Mouse (Mus musculus) left cerebral cortex, postnatal 10 days (tissue): ENCODE data around the gene Miip. TPM values are rescaled to one million over a fixed set of nuclear protein-coding genes. Genes with fewer than 3 reads are reported as not detected.
A peak's percentile ranks its signal among the peaks of the same experiment; 100 is the strongest.
"Not testable (repeated sequence)": the region's sequence is repeated elsewhere in the genome, so short reads cannot be mapped to it uniquely, and the experiment has no call there.

Experiments
- DNase-seq, 2 experiments: peaks; one replicate each; pipeline ENCODE4 v3.0.0; 2021 to 2022; ENCODE audit warnings: low spot score in 2 of 2, mixed read lengths in 1 of 2; ENCODE audit errors: extremely low spot score in 1 of 2
- intact Hi-C: fragments of 180-260 bp; cut with DNase I; formaldehyde crosslinking; loops from one replicate; pipeline ENCODE4 v1.15.1; 2025
- total RNA-seq, 2 experiments: library from RNA; stranded (reverse); gene quantifications; 2 replicates each; pipeline ENCODE4 v1.2.3; 2021

Gene Miip
- total RNA-seq, 2 experiments from 2014 or later: 17.9 to 22.3 TPM

- no peak for DNase-seq
- intact Hi-C loops: no loop called here
Observed at GRCm38 (mm10) chr4:147879456-147879855, 10.8 kb upstream of the Miip start.

DNA sequence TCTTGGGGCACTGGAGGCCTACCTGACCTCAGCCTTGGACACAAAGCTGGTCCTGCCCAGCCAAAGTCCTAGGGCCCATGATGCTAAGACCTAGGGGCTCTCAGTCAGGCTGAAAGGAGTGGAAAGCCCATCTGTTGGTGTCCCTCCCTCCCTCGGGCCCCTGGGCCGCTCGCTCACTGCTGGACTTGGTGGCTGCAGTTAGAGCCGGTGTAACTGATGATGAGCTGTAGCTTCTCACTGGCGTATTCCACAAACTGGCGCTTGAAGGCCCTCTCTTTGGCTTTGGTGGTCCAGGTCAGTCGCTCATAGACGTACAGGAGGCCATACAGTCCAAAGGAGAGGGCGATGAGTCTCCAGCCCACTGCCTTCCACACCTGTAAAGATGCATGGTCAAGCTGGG lies 9.9 kb upstream of the Miip start:
- DNase-seq: no peak
- intact Hi-C loops: no loop called here

DNA sequence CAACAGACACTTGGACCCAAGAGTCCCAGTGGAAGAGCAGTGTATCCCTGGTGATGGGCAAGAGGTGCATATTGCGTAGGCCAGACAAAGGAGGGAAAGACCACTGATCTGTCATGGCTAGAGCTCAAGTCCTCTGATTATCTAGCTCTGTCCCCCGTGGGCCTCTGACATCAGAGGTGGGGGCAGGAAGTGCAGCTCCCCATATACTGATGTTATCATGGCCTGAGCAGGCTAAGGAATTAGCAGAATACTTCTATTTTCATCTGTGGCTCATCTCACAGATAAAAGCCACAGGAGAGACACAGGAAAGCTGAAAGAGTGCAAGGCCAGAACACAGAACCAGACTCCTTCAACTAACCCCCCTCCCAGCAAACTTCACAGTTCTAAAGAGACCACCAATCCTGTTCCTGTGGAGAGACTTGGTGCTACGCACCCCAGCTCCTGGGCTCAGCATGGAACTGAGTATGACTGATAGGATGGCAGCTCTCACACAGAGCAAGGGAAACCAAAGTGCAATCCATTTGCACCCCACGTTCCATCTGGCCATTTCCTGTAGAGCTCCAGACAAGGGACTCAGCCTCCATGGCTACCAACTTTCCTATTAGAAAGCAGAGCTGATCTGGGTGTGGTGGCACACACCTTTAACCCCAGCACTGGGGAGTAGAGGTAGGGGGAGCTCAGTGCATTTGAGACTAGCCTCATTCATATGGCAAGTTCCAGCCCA lies 7.4 kb upstream of the Miip start:
- intact Hi-C loops: no loop called here
- no peak for DNase-seq

- intact Hi-C loops: no loop called here
- DNase-seq: no peak
Observed at GRCm38 (mm10) chr4:147869238-147869637, 622 bp upstream of the Miip start.

DNA sequence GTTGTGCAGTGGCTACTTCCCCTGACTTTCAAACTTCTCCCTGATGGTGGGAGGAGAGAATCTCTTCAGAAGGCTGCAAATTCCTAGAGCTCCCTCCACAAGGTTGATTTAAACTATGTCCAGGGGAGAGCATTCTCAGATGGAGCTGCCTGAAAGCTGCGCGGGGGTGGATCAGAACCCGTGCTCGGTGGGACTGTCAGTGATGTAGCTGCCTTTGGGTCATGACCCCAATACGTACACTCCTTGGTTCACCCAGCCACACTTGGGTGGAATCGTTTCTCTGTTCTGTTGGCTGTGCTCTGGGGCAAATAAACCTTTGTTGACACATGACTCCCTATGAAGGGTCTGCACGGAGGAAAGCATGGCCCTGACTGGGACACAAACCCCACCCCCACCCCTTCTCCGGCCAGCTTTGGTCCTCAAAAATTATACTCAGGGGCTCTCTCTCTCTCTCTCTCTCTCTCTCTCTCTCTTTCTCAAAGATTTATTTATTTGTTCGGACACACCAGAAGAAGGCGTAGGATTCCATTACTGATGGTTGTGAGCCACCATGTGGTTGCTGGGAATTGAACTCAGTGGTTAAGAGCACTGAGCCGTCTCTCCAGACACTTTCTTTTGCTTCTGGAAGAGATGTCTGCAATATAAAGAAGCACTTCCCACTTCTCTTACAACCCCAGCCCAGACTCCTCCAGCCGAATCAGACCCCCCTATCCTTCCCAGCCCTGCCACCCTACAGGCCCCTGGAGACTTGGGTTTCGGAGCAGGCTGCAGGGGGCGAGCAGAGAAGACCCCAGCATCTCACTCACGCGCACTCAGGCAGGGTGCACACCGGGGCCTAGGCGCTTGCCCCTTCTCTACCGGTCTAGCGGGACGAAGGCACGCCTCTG lies 810 bp downstream of the Miip start:
- intact Hi-C loops: no loop called here
- DNase-seq: no peak

DNA sequence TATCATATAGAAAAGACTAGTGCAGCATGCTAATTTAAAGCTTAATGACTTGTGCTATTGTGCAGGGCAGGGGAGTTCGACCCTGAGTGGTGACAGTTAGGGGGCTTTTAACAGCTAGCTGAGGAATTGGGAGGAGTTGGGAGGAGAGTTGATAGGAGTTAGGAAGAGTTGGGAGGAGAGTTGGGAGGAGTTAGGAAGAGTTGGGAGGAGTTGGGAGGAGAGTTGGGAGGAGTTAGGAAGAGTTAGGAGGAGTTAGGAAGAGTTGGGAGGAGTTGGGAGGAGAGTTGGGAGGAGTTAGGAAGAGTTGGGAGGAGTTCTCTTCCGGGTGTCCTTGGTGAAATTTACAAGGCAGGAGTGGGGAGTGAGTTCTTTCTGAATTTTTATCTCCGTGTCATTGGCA lies 1.8 kb downstream of the Miip start:
- intact Hi-C loops, DNase-seq: not testable (repeated sequence)

DNA sequence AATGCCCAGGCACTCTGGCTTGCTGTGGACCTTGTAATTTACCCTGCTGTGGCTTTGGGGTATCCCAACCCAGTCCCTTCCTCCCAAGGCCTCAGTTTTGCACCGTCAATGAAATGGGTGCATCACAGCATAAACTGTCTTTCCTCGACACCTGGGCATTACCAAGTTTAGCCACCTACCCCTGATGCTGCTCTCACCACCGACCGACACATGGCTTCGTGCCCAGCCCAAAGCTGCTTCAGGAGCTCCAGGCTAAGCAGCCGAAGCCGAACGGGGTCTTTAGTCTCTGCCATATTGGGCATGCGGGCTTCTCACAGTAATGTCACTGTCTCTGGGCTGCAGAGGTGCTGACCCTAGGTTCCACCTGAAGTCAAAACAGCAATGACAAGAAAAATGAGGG lies 2.6 kb downstream of the Miip start:
- intact Hi-C loops: no loop called here
- DNase-seq: peak in 1 of 2 experiments; percentile 55

- intact Hi-C loops: no loop called here
- DNase-seq: peak in 1 of 2 experiments; percentile 8
Observed at GRCm38 (mm10) chr4:147865651-147866050, 3.0 kb downstream of the Miip start.

- DNase-seq: peak in 1 of 2 experiments; percentile 10
- intact Hi-C loops: no loop called here
Observed at GRCm38 (mm10) chr4:147862051-147862450, 6.6 kb downstream of the Miip start.

DNA sequence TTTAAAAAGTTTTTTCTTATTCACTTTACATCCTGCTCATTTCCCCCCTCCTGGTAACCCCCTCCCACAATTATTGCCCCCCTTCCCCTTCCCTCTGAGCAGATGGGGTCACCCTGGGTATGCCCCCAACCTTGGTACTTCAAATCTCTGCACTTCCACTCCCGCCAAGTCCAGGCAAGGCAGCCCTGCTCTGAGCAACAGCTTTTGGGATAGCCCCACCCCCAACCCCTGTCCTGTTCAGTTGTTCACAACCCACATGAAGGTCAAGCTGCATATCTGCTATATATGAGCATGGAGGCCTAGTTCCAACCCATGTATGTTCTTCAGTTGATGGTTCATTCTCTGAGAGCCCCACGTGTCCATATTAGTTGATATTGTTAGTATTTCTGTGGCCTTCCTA lies 17.8 kb downstream of the Miip start:
- intact Hi-C loops: no loop called here
- DNase-seq: peak in 1 of 2 experiments; percentile 22

GRCm38 (mm10) chr4:147848584-147848991 lies 20.0 kb downstream of the Miip start:
- peak in 1 of 2 experiments; percentile 2 for DNase-seq
- intact Hi-C loops: no loop called here

DNA sequence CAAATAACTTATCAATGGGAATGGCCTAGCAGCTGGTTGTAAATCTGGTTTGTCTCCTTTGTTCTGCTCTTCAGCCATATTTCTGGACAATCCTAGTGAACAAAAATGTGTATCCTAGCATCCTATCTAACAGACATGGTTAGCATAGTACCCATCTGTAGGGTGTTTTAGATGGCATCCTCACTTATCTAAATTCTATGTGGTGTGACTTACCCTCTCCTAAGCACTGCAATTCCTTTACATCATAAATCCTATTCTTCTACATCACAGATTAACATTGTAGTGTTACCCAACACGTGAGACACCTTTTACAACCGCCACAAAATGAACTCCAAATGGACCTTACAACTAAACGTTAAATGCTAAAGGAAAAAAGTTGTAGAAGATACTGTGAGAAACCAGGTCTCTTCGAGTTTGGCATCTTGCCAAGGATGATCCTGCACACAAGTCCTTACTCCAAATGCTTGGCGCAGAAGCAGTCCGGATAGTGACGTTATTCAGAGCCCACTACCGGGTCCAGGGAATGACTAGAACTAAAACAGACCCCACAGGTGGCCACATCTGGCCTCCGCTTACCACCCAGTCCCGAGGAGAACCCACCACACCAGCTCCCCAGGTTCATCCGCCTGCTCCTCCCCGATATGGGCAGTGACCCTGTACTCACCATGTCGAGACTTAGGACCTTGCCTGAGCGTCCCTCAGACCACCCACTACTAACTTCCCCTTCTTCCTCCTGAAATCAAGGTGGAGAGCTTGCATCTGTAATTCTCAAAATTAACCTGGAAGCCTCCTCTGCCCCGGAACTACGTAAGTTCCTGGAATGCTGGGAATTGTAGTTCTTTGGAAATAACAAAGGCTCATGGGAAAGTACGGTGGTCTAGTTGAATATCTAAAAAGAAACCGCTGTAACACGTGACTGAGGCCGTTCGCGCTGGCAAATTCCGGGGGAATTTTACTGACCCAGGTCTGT lies 20.7 kb downstream of the Miip start, which contains the start of gene Zfp933:
Gene Zfp933 (minus strand): TSS at position 753 of the 970 bp plus-strand sequence.
- DNase-seq: peak; percentile 62 to 86
- intact Hi-C loops: no loop called here

DNA sequence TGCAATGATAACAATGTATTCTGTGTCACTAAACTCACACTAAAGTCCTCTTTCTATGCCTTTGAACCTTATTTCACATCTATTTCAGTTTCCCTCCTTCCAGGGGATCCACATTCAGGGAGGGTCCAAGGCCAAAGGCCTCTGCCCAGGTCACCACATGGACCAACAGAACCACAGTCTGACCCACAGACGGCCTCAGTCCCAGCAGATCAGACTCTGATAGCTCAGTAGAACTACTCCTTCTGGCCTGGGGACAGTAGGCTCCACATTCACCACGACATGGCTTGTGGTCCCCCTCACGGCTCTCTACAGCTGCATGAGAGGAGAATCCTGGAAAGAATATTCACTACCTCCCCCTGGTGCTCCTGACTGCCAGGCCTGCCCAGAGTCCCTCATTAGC lies 25.7 kb downstream of the Miip start:
- intact Hi-C loops: no loop called here
- DNase-seq: no peak

- peak in 1 of 2 experiments; percentile 37 for DNase-seq
- intact Hi-C loops: not testable (repeated sequence)
Observed at GRCm38 (mm10) chr4:147839282-147839681, 29.3 kb downstream of the Miip start.

DNA sequence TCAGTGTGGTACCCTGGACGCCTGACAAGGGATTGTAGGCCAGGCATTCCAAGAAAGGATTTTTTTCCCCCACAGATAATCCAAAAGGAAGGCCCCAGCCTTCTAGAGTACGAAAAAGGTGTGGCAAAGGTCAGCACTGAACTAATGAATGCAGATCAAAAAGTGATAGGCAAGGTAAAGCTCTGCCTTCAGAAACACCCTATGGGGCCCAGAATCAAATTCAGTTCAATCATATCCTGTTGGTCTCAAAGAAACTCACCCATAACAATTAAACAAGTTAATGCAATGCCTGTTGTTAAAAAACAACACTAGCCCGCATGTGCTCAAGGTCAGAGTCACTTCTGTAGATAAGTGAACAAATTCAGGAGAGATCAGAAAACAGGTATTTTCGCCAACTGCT lies 44.2 kb downstream of the Miip start:
- intact Hi-C loops: no loop called here
- no peak for DNase-seq

DNA sequence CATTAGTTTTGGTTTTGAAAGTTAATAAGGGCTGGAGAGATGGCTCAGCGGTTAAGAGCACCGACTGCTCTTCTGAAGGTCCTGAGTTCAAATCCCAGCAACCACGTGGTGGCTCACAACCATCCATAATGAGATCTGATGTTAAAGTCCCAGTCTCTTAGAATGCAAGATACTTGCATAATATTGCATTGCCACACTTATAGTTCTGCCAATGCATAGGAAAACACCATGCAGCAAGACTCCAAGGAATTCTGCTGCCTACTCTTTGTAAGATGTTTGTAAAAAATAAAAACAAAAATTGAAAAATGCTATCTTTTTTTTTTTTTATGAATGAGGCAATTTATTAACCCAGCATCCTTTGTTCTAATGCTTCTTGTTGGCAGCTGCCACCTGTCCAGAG lies 47.2 kb downstream of the Miip start:
- intact Hi-C loops, DNase-seq: not testable (repeated sequence)

- DNase-seq, intact Hi-C loops: not testable (repeated sequence)
Observed at GRCm38 (mm10) chr4:147819659-147820058, 49.0 kb downstream of the Miip start.

DNA sequence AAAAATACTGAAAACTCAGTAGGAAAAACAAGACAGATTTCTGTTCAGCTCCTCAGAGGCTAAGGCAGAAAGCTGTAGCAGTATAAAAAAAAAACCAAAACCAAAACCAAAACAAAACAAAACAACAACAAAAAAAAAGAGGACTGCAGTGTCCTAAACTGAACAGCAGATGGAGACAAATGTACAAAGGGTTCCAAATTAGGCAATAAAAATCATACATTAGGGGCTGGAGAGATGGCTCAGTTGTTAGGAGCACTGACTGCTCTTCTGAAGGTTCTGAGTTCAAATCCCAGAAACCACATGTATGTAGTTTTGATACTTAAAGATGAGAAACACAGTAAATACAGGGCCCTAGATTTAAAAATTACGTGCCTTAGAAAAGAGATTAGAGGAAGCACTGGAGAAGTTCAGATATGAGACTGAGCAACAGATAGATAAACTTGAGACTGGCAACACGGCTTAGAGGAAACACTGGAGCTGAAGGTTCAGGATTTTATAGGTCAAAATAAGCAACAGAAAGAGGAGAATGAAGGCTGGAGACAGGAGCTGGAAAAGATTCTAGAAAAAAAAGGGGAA lies 53.9 kb downstream of the Miip start:
- intact Hi-C loops: no loop called here

More for the DNA sequence above, 53.9 kb downstream of the Miip start:
- DNase-seq: no peak
